Mouse (Mus musculus): ENCODE results near the gene Pclo. TPM values are rescaled to one million over a fixed set of nuclear protein-coding genes. Genes with fewer than 3 reads are reported as not detected.

The Pclo gene
- polyA plus RNA-seq, 1 experiment = 0.03 TPM

DNA sequence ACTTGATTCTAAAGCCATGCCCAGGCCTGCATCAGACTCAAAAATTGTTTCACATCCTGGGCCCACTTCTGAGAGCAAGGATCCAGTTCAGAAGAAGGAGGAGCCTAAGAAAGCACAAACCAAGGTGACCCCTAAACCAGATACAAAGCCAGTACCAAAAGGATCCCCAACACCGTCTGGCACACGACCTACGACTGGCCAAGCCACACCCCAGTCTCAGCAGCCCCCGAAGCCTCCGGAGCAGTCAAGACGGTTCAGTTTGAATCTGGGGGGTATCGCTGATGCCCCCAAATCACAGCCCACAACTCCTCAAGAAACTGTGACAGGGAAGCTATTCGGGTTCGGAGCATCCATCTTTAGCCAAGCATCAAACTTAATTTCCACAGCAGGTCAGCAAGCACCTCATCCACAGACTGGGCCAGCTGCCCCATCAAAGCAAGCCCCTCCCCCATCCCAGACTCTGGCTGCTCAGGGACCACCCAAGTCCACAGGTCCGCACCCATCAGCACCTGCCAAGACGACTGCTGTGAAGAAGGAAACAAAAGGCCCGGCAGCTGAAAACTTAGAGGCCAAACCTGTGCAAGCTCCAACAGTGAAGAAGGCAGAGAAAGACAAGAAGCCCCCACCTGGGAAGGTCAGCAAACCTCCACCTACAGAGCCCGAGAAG is 25.4 kb downstream of the Pclo start:
- TF ChIP-seq CTCF (IDR thresholded peaks at IDR 0.05; ENCODE audit: low read depth, low read length) = no peak
- no peak for TF ChIP-seq POLR2A (IDR thresholded peaks at IDR 0.05; ENCODE audit: borderline replicate concordance, low read depth, low read length)
- no peaks in the 10 kb centered on the region for H3K4me1 ChIP-seq (ENCODE audit: control insufficient read depth, insufficient read depth, low read length)
- H3K4me3 ChIP-seq (ENCODE audit: insufficient read depth, low read length) = no peak overlapping the region
- no peak overlapping the region for H3K27ac ChIP-seq (ENCODE audit: insufficient read depth, low read depth, low read length)

DNA sequence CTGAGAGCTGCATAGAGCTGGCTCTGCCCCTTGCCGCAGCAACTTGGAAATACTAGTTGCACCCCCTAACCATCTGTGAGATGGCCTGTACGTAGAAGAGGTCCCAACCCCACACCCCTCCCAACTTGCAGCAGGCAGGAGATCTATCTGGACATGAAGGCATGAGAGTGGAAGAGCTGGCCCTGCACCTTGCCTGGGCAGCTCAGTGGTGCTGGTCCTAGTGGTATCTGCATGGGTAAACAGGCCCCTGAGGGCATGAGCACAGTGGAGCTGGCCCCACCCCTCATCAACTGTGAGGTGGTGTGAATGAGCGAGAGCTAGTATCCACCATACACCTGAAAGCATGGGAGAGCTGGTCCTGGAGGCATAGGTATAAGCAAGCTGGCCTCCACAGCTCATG is 60.9 kb downstream of the Pclo start:
- Histone ChIP-seq H3K4me3 (ENCODE audit: insufficient read depth, low read length) (no peak overlapping the region), H3K4me1 (ENCODE audit: control insufficient read depth, insufficient read depth, low read length) (no peaks in the 10 kb centered on the region)
- no peak for TF ChIP-seq CTCF (IDR thresholded peaks at IDR 0.05; ENCODE audit: low read depth, low read length)
- no peak for TF ChIP-seq POLR2A (IDR thresholded peaks at IDR 0.05; ENCODE audit: borderline replicate concordance, low read depth, low read length)

DNA sequence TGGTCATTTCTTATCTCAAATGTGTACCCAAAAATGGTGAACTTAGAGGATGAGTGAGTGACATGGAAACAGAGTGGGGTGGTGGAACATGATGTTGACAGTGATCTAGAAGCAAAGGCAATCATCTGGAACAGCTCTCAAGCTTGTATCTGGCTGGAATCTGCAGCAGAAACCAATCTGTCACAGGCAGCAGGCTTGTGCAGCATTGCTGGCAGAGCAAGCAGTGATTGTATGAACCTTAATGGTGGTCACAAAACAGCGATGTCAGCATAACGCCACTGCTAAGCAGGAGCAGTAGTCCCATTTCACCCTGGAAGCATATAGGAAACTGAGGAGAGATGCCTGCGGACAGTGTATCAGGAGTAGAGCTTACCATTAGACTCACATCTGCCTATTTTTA is 76.8 kb downstream of the Pclo start:
- TF ChIP-seq CTCF (IDR thresholded peaks at IDR 0.05; ENCODE audit: low read depth, low read length) (no peak), POLR2A (IDR thresholded peaks at IDR 0.05; ENCODE audit: borderline replicate concordance, low read depth, low read length) (no peak)
- no peak overlapping the region for H3K4me3 ChIP-seq (ENCODE audit: insufficient read depth, low read length)
- H3K27ac ChIP-seq (ENCODE audit: insufficient read depth, low read depth, low read length) = no peak overlapping the region
- H3K4me1 ChIP-seq (ENCODE audit: control insufficient read depth, insufficient read depth, low read length) = no peaks in the 10 kb centered on the region

More for the DNA sequence above, 60.9 kb downstream of the Pclo start:
- no peak overlapping the region for H3K27ac ChIP-seq (ENCODE audit: insufficient read depth, low read depth, low read length)

DNA sequence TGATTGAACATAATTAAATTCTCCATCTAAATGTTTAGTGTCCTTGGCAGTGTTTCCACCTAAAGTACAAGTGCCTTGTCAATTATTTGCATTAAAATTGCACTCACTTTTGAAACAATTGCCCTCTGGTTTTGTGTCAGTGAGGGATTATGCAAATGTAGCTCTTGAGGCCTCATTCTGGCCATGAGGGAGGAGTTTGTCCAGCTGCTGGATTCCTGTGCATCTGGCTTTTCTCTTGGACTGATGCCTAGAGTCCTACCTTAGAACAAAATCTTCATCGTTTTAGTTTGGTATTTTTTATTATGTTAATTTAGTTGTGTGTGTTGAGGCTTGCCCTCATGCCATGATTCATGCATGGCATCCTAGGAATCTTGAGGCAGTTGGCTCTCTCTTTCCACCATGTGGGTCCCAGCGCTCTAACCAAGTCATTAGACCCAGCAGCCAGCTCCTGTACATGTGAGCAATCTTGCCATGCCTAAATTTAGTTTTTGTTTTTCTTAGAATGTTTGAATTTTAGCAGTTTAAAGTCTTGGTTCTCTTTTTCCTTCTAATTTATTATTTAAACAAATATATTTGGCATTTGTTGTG is 80.8 kb downstream of the Pclo start:
- TF ChIP-seq CTCF (IDR thresholded peaks at IDR 0.05; ENCODE audit: low read depth, low read length) (no peak), POLR2A (IDR thresholded peaks at IDR 0.05; ENCODE audit: borderline replicate concordance, low read depth, low read length) (no peak)
- H3K4me3 ChIP-seq (ENCODE audit: insufficient read depth, low read length) = no peak overlapping the region
- H3K4me1 ChIP-seq (ENCODE audit: control insufficient read depth, insufficient read depth, low read length) = no peaks in the 10 kb centered on the region
- H3K27ac ChIP-seq (ENCODE audit: insufficient read depth, low read depth, low read length) = no peak overlapping the region

DNA sequence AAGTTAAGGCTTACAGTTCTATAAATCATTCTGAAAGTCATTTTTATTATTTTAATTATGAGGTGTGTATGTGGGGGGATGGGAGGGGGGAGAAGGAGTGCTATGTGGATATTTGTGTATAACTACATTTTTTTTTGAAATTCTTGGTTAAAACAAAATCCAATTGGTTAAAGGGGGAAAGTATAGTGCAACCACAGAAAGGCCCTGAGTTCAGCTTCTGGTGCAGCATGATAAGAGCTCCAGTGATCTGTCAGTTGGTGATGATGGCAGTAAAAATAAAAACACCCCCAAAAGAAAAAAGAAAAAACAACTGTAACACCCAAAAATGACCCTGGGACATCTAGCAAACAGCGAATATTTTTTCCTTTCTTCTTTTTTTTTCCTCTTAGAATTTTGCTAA is 93.6 kb downstream of the Pclo start:
- Histone ChIP-seq H3K4me1 (ENCODE audit: control insufficient read depth, insufficient read depth, low read length) (no peaks in the 10 kb centered on the region), H3K4me3 (ENCODE audit: insufficient read depth, low read length) (no peak overlapping the region), H3K27ac (ENCODE audit: insufficient read depth, low read depth, low read length) (no peak overlapping the region)
- TF ChIP-seq CTCF (IDR thresholded peaks at IDR 0.05; ENCODE audit: low read depth, low read length) = no peak
- no peak for TF ChIP-seq POLR2A (IDR thresholded peaks at IDR 0.05; ENCODE audit: borderline replicate concordance, low read depth, low read length)

DNA sequence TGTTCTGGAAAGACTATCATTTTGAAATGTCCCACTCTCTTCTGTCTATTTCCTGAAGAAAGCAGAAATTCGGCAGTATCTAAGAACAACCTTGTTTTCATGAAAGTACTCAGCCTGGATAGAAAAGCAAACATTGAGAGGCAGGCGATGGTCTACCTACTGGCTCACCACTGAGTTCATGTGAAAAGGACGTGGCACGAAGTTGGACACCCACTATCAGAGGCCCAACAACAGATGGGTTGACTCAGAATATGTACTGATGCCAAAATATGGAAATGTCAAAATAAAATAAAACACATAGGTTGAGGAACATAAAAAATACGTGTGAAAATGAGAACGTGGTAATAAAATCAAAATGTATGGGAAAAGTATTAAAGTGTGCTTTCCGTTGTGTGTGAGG is 106.4 kb downstream of the Pclo start:
- H3K4me3 ChIP-seq (ENCODE audit: insufficient read depth, low read length) = no peak overlapping the region
- no peak overlapping the region for H3K27ac ChIP-seq (ENCODE audit: insufficient read depth, low read depth, low read length)
- no peak for TF ChIP-seq CTCF (IDR thresholded peaks at IDR 0.05; ENCODE audit: low read depth, low read length)
- no peak for TF ChIP-seq POLR2A (IDR thresholded peaks at IDR 0.05; ENCODE audit: borderline replicate concordance, low read depth, low read length)
- no peaks in the 10 kb centered on the region for H3K4me1 ChIP-seq (ENCODE audit: control insufficient read depth, insufficient read depth, low read length)

DNA sequence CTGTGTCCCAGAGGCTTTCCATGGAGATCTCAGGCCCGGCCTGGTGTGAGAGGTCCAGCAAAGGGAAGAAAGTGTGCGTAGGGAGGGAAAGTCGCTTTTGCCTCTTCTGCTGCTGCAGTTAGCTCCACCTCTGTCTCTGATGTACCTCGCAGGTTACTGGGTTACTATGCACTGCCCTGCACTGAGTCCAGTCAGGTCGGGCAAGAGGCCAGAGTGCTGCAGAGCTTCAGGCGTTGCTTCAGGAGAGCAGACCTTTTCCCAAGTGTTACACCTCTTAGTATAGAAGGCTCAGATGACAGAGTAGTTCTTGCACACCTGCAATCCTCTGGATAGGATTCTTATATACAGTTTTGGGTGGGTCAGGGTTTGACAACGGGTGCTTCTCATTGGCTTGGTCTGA is 108.6 kb downstream of the Pclo start:
- H3K27ac ChIP-seq (ENCODE audit: insufficient read depth, low read depth, low read length) = no peak overlapping the region
- no peak for TF ChIP-seq POLR2A (IDR thresholded peaks at IDR 0.05; ENCODE audit: borderline replicate concordance, low read depth, low read length)
- H3K4me1 ChIP-seq (ENCODE audit: control insufficient read depth, insufficient read depth, low read length) = no peaks in the 10 kb centered on the region
- H3K4me3 ChIP-seq (ENCODE audit: insufficient read depth, low read length) = no peak overlapping the region

DNA sequence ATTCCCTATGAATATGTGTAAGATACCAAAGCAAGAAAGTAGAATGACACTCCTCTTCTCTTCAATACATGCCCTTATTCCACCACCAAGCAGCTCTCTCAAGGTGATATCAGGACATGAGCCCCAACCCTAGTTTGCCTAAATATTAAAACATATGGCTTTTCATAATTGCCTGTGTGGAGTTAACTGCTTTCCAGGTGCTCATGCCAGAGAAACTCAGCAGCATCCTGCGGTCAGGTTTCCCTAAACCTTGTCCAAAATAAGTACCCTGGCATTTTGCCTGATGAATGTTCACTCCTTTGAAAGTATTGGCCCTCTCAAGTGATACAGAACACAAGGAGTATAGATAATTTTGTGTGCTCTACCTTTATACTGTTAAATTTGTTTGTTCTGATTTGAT is 126.5 kb downstream of the Pclo start:
- H3K4me3 ChIP-seq (ENCODE audit: insufficient read depth, low read length) = no peak overlapping the region
- TF ChIP-seq CTCF (IDR thresholded peaks at IDR 0.05; ENCODE audit: low read depth, low read length) = no peak
- no peak for TF ChIP-seq POLR2A (IDR thresholded peaks at IDR 0.05; ENCODE audit: borderline replicate concordance, low read depth, low read length)
- H3K27ac ChIP-seq (ENCODE audit: insufficient read depth, low read depth, low read length) = no peak overlapping the region
- no peaks in the 10 kb centered on the region for H3K4me1 ChIP-seq (ENCODE audit: control insufficient read depth, insufficient read depth, low read length)

DNA sequence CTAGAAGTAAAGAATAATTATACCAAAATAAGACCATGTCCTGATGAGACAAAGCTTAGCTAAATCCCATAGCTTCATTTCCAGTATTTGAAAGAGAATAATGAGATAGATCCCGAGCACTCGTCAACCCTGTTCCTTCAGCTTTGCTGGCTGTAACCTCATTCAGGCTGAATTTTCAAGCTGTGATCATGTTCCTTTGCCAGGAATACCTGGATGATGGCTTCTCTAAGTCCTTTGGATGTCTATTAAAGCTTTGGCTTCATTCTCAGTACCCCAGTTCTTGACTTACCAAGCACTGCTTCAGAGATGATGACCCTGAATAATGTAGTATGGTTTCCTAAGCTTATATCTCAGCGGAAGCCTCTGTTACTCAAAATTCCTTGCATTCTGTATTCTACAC is 131.1 kb downstream of the Pclo start:
- H3K4me3 ChIP-seq (ENCODE audit: insufficient read depth, low read length) = no peak overlapping the region
- no peak overlapping the region for H3K27ac ChIP-seq (ENCODE audit: insufficient read depth, low read depth, low read length)
- H3K4me1 ChIP-seq (ENCODE audit: control insufficient read depth, insufficient read depth, low read length) = no peaks in the 10 kb centered on the region
- TF ChIP-seq CTCF (IDR thresholded peaks at IDR 0.05; ENCODE audit: low read depth, low read length) (no peak), POLR2A (IDR thresholded peaks at IDR 0.05; ENCODE audit: borderline replicate concordance, low read depth, low read length) (no peak)

DNA sequence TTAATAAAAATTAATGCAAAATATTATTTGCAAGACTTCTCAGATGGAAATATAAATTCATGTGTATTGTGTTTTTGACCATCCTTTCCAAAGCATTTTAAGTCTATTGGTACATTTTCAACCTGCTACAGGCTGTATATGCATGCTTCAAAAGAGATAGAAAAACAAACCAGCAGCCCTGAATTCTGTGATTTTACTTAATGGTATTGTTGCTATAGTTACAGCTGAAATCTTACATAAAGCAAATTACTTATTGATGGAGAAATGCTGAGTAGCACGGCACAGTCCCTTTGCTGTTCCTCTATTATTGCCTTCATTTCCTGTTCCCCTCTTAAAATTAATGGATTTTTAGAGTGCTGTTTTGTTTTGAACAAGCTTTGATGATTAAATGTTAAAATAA is 145.9 kb downstream of the Pclo start:
- no peak overlapping the region for H3K4me3 ChIP-seq (ENCODE audit: insufficient read depth, low read length)
- TF ChIP-seq CTCF (IDR thresholded peaks at IDR 0.05; ENCODE audit: low read depth, low read length) (no peak), POLR2A (IDR thresholded peaks at IDR 0.05; ENCODE audit: borderline replicate concordance, low read depth, low read length) (no peak)
- H3K27ac ChIP-seq (ENCODE audit: insufficient read depth, low read depth, low read length) = no peak overlapping the region
- no peaks in the 10 kb centered on the region for H3K4me1 ChIP-seq (ENCODE audit: control insufficient read depth, insufficient read depth, low read length)

All from bone marrow macrophage, adult 2 months (primary cell).